Mouse (Mus musculus) kidney, postnatal 36 days (tissue): ENCODE data around the gene Lmo7.

ENCODE experiments used
- DNase-seq, 2 experiments: peaks; one replicate each; pipeline ENCODE4 v3.0.0; 2021 to 2022; ENCODE audit warnings: mixed read lengths in 2 of 2

Lmo7 gene

GRCm38 (mm10) chr14:101879050-101879694, 149.4 kb downstream of the Lmo7 start:
- DNase-seq: no peak

GRCm38 (mm10) chr14:101882966-101883365, 153.2 kb downstream of the Lmo7 start:
- DNase-seq: no peak

GRCm38 (mm10) chr14:101883787-101884186, 154.0 kb downstream of the Lmo7 start:
- DNase-seq: no peak

- DNase-seq: no peak
Observed at GRCm38 (mm10) chr14:101886320-101886719, 156.6 kb downstream of the Lmo7 start.

- DNase-seq: no peak
Observed at GRCm38 (mm10) chr14:101891903-101892448, 162.2 kb downstream of the Lmo7 start.

- DNase-seq: no peak
Observed at GRCm38 (mm10) chr14:101892496-101892895, 162.7 kb downstream of the Lmo7 start.

GRCm38 (mm10) chr14:101893215-101893614, 163.5 kb downstream of the Lmo7 start:
- no peak for DNase-seq

- DNase-seq: no peak
Observed at GRCm38 (mm10) chr14:101898250-101898649, 168.5 kb downstream of the Lmo7 start.

- no peak for DNase-seq
Observed at GRCm38 (mm10) chr14:101901496-101901895, 171.7 kb downstream of the Lmo7 start.

- DNase-seq: no peak
Observed at GRCm38 (mm10) chr14:101901976-101902375, 172.2 kb downstream of the Lmo7 start.

GRCm38 (mm10) chr14:101903722-101904121, 174.0 kb downstream of the Lmo7 start:
- no peak for DNase-seq

- no peak for DNase-seq
Observed at GRCm38 (mm10) chr14:101911983-101912382, 182.2 kb downstream of the Lmo7 start.

- no peak for DNase-seq
Observed at GRCm38 (mm10) chr14:101912392-101912791, 182.6 kb downstream of the Lmo7 start.

GRCm38 (mm10) chr14:101914321-101914720, 184.6 kb downstream of the Lmo7 start:
- DNase-seq: peak; percentile 40 to 51

GRCm38 (mm10) chr14:101915867-101916266, 186.1 kb downstream of the Lmo7 start:
- no peak for DNase-seq

GRCm38 (mm10) chr14:101918471-101918870, 188.7 kb downstream of the Lmo7 start:
- DNase-seq: peak; percentile 66 to 67

- no peak for DNase-seq
Observed at GRCm38 (mm10) chr14:101927646-101928244, 198.0 kb downstream of the Lmo7 start.

GRCm38 (mm10) chr14:101930576-101931447, 201.1 kb downstream of the Lmo7 start:
- DNase-seq: peak in 1 of 2 experiments; percentile 45

- no peak for DNase-seq
Observed at GRCm38 (mm10) chr14:101931448-101931750, 201.6 kb downstream of the Lmo7 start.

- DNase-seq: no peak
Observed at GRCm38 (mm10) chr14:101933551-101933950, 203.8 kb downstream of the Lmo7 start.

- peak; percentile 37 to 48 for DNase-seq
Observed at GRCm38 (mm10) chr14:101942971-101943370, 213.2 kb downstream of the Lmo7 start.

GRCm38 (mm10) chr14:101946711-101947516, 217.2 kb downstream of the Lmo7 start:
- peak; percentile 30 to 52 for DNase-seq

- peak; percentile 52 for DNase-seq
Observed at GRCm38 (mm10) chr14:101949114-101949513, 219.4 kb downstream of the Lmo7 start.
